Mouse (Mus musculus) lung, embryonic 15.5 days (tissue): ENCODE measurements around the gene Galnt18. TPM values are rescaled to one million over a fixed set of nuclear protein-coding genes. Genes with fewer than 3 reads are reported as not detected.

ENCODE experiments used
- ATAC-seq: fragments of 200-750 bp; cut with Nextera tagmentation; 2 replicates; pipeline ENCODE4 v1.8.0; 2017; ENCODE audit warnings: moderate number of reproducible peaks, borderline replicate concordance; ENCODE audit not compliant: low FRiP score, low TSS enrichment; ENCODE audit errors: extremely low read depth
- H3K27ac ChIP-seq: fragments of 300-500 bp; sonication (generic); 2 replicates; pipeline ENCODE4 v1.5.1; 2015; ENCODE audit warnings: moderate library complexity, mild to moderate bottlenecking, inconsistent platforms
- H3K27me3 ChIP-seq: fragments of 300-500 bp; sonication (generic); 2 replicates; pipeline ENCODE4 v1.6.1; 2015; ENCODE audit warnings: inconsistent platforms
- H3K36me3 ChIP-seq: fragments of 300-500 bp; sonication (generic); 2 replicates; pipeline ENCODE4 v1.6.1; 2015; ENCODE audit warnings: inconsistent platforms
- H3K4me1 ChIP-seq: fragments of 300-500 bp; sonication (generic); 2 replicates; pipeline ENCODE4 v1.6.1; 2015; ENCODE audit warnings: inconsistent platforms
- H3K4me2 ChIP-seq: fragments of 300-500 bp; sonication (generic); 2 replicates; pipeline ENCODE4 v1.6.1; 2015; ENCODE audit warnings: inconsistent platforms, mild to moderate bottlenecking, moderate library complexity
- H3K4me3 ChIP-seq: fragments of 300-500 bp; sonication (generic); 2 replicates; pipeline ENCODE4 v1.5.1; 2015; ENCODE audit warnings: mild to moderate bottlenecking, inconsistent platforms
- H3K9ac ChIP-seq: fragments of 300-500 bp; sonication (generic); 2 replicates; pipeline ENCODE4 v1.6.1; 2015; ENCODE audit warnings: inconsistent platforms
- H3K9me3 ChIP-seq: fragments of 300-500 bp; sonication (generic); 2 replicates; pipeline ENCODE4 v1.6.1; 2016; ENCODE audit warnings: inconsistent platforms
- WGBS: fragments of 180-500 bp; shearing (Covaris S2); methylation state at CpG from one replicate; pipeline ENCODE4 v1.1.7; 2015; 5-methylcytosine and 5-hydroxymethylcytosine counted together
- polyA plus RNA-seq: library from polyadenylated mRNA; unstranded; fragments of >200 nt; fragmentation: Nextera tagmentation; extraction: Ambion mirVana; gene quantifications from 2 replicates; pipeline ENCODE4 v1.2.1, GENCODE M21; 2015

Gene Galnt18
- polyA plus RNA-seq, 1 experiment from 2014 or later: 38.2 TPM

DNA sequence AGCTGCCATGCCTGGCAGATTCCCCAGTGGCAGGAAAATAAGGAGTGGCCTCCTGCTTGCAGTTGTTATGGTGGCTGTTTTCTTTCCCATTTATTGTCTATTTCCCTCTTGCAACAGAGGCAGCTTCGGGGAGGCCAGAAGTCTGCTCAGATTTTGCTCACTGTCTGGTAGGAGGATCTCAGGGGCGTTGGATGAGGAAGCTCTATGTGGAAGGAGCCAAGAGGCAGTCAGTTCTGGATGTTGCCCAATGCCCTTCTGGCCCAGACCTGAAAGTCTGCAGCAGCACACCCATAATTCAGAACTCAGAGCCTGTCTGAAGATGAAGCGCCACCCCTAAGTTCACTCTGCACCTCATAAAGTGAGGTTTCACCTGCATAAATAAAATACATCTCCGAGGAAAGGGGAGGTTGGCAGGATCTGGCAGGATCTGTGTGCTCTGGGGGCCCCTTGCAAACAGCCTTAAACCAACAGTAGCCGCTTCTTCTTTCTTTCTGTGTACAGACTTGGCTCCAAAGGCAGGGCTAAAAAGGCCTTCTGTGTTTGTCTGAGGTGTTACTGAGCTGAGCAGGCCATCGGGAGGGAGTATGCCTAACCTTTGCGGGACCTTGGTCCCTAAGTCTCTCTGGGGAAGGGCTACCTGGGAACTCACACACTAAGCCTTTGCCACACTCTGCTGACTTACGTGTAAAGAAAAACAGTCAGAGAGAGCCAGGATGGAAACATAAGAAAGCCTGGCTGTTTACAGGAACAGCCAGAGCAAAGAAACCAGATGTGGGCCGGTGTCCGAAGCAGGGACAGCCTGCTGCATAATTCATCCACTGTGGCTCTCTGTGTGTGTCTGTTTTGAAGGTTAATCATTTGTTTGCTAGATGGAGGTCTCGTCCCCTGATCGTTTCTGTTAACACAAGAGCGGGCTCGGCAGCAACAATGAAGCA lies 116.4 kb downstream of the Galnt18 start:
- no peaks in the 10 kb centered on the region for H3K36me3 ChIP-seq
- no peaks in the 10 kb centered on the region for H3K27me3 ChIP-seq
- WGBS: 25% methylated on average over 14 of the region's 14 CpGs
- H3K9me3 ChIP-seq: no peaks in the 10 kb centered on the region
- H3K9ac ChIP-seq: no peak overlapping the region
- no peak for ATAC-seq
- no peak overlapping the region for H3K4me2 ChIP-seq
- H3K27ac ChIP-seq: 0 out of 2 replicates have a peak overlapping the region, but pooled peaks have one; percentile 15
- peaks cover 11% of the 10 kb centered on the region; the same call in 1 of the 2 replicates for H3K4me1 ChIP-seq
- no peak overlapping the region for H3K4me3 ChIP-seq

- WGBS: 81% methylated on average over 4 of the region's 4 CpGs
Measured at GRCm38 (mm10) chr7:111658579-111658978, 121.2 kb downstream of the Galnt18 start.

GRCm38 (mm10) chr7:111655002-111655401 lies 124.8 kb downstream of the Galnt18 start:
- H3K9me3 ChIP-seq: no peaks in the 10 kb centered on the region
- no peaks in the 10 kb centered on the region for H3K4me1 ChIP-seq
- H3K9ac ChIP-seq: no peak overlapping the region
- no peak overlapping the region for H3K27ac ChIP-seq
- no peak for ATAC-seq
- no peaks in the 10 kb centered on the region for H3K27me3 ChIP-seq
- 94% methylated on average over 8 of the region's 8 CpGs for WGBS
- no peak overlapping the region for H3K4me3 ChIP-seq
- no peak overlapping the region for H3K4me2 ChIP-seq
- no peaks in the 10 kb centered on the region for H3K36me3 ChIP-seq

More at GRCm38 (mm10) chr7:111658579-111658978, 121.2 kb downstream of the Galnt18 start:
- H3K36me3 ChIP-seq: no peaks in the 10 kb centered on the region
- H3K27ac ChIP-seq: no peak overlapping the region
- ATAC-seq: no peak
- no peaks in the 10 kb centered on the region for H3K9me3 ChIP-seq
- H3K4me1 ChIP-seq: peaks cover 7% of the 10 kb centered on the region; the same call in 1 of the 2 replicates
- H3K4me2 ChIP-seq: no peak overlapping the region
- no peaks in the 10 kb centered on the region for H3K27me3 ChIP-seq
- H3K4me3 ChIP-seq: no peak overlapping the region
- no peak overlapping the region for H3K9ac ChIP-seq

GRCm38 (mm10) chr7:111654526-111654925 lies 125.3 kb downstream of the Galnt18 start:
- no peak for ATAC-seq
- no peak overlapping the region for H3K4me3 ChIP-seq
- no peak overlapping the region for H3K9ac ChIP-seq
- H3K9me3 ChIP-seq: no peaks in the 10 kb centered on the region
- H3K4me1 ChIP-seq: no peaks in the 10 kb centered on the region
- no peaks in the 10 kb centered on the region for H3K27me3 ChIP-seq
- no peaks in the 10 kb centered on the region for H3K36me3 ChIP-seq
- H3K4me2 ChIP-seq: no peak overlapping the region
- no peak overlapping the region for H3K27ac ChIP-seq

GRCm38 (mm10) chr7:111644362-111644761 lies 135.4 kb downstream of the Galnt18 start:
- H3K4me2 ChIP-seq: no peak overlapping the region
- no peak overlapping the region for H3K4me3 ChIP-seq
- no peaks in the 10 kb centered on the region for H3K4me1 ChIP-seq
- H3K9me3 ChIP-seq: no peaks in the 10 kb centered on the region
- H3K36me3 ChIP-seq: no peaks in the 10 kb centered on the region
- no peak for ATAC-seq
- no peak overlapping the region for H3K9ac ChIP-seq
- no peak overlapping the region for H3K27ac ChIP-seq
- no peaks in the 10 kb centered on the region for H3K27me3 ChIP-seq

DNA sequence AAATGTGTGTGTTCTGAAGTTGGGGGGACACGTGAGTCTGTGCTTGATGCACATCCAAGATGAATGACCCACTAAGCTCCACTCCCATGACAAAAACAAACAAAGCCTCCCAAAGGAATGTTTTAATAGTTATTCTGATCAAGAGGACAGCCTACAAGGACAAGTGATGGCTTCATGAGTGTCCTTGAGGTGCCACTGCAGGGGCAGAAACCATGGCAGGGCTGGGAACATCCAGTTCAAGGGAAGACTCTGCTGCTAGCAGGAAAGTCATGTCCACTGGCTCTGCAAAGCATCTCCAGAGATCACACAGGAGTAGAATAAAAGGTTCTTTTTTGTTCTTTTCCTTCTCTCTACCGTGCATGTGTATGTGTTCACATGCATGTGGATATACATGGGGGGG lies 140.9 kb downstream of the Galnt18 start:
- peaks cover 5% of the 10 kb centered on the region; the same call in 1 of the 2 replicates for H3K4me1 ChIP-seq
- H3K27ac ChIP-seq: no peak overlapping the region
- H3K9me3 ChIP-seq: no peaks in the 10 kb centered on the region
- H3K36me3 ChIP-seq: no peaks in the 10 kb centered on the region
- 61% methylated on average over 2 of the region's 2 CpGs for WGBS
- no peak for ATAC-seq
- no peaks in the 10 kb centered on the region for H3K27me3 ChIP-seq
- no peak overlapping the region for H3K9ac ChIP-seq
- H3K4me2 ChIP-seq: no peak overlapping the region
- H3K4me3 ChIP-seq: no peak overlapping the region

DNA sequence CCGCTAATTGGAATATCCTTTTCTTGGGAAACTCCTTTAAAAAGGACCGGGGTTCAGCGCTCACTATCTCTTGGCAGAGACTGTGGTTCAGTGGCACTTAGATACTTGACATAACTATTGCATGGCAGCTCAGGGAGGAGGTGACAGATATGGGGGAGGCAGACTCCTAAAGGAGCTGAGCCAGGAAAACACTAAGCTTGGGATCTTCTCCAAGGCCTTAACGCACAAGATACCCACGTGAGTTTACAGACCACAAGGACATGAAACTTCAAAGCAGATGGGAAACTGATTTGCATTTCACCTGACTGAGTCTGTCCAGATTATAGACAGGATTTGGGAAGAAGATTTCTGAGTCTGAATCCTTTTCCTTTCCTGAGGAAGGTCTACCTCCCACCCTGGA lies 141.3 kb downstream of the Galnt18 start:
- 51% methylated on average over 5 of the region's 5 CpGs for WGBS
- Histone ChIP-seq H3K4me3 (no peak overlapping the region), H3K9ac (no peak overlapping the region), H3K4me2 (no peak overlapping the region), H3K27ac (no peak overlapping the region), H3K9me3 (no peaks in the 10 kb centered on the region), H3K36me3 (no peaks in the 10 kb centered on the region), H3K4me1 (peaks cover 5% of the 10 kb centered on the region; the same call in 1 of the 2 replicates), H3K27me3 (no peaks in the 10 kb centered on the region)
- ATAC-seq: no peak

DNA sequence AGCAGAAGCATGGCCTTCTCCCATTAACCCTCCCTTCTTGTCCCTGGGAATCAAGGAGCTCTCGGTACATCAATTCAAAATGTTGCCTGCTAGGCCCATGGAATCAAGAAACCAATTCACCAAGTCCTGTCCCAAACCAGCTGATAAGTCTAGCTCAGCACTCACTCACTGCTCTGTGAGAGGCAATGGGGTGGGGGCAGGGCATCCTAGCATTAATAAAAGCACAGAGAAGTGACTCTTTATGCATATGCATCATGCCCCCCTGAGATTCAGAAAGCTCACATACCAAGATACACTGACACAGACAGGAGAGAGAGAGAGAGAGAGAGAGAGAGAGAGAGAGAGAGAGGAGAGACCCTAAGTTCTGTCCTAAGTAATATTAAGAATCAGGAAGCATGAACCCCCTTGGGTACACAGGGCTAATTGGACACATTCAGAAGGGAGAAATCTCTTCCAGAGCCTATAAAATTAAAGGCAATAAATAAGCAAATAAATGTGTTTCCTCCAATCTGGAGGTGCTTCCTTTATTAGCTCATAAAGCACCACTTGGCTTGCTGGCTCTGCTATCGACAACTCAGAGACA lies 141.8 kb downstream of the Galnt18 start:
- peaks cover 5% of the 10 kb centered on the region; the same call in 1 of the 2 replicates for H3K4me1 ChIP-seq
- no peak for ATAC-seq
- no peak overlapping the region for H3K4me3 ChIP-seq
- H3K27ac ChIP-seq: no peak overlapping the region
- no peak overlapping the region for H3K4me2 ChIP-seq
- 70% methylated on average over 2 of the region's 2 CpGs for WGBS
- H3K36me3 ChIP-seq: no peaks in the 10 kb centered on the region
- no peaks in the 10 kb centered on the region for H3K9me3 ChIP-seq
- no peaks in the 10 kb centered on the region for H3K27me3 ChIP-seq
- H3K9ac ChIP-seq: no peak overlapping the region

GRCm38 (mm10) chr7:111636503-111636902 lies 143.3 kb downstream of the Galnt18 start:
- ATAC-seq: no peak
- WGBS: 93% methylated on average over 5 of the region's 5 CpGs
- H3K27me3 ChIP-seq: no peaks in the 10 kb centered on the region

GRCm38 (mm10) chr7:111631265-111631664 lies 148.5 kb downstream of the Galnt18 start:
- no peak overlapping the region for H3K9ac ChIP-seq
- WGBS: 73% methylated on average over 4 of the region's 4 CpGs
- ATAC-seq: no peak
- no peak overlapping the region for H3K4me2 ChIP-seq
- H3K27ac ChIP-seq: no peak overlapping the region
- H3K9me3 ChIP-seq: no peaks in the 10 kb centered on the region
- no peaks in the 10 kb centered on the region for H3K4me1 ChIP-seq
- no peaks in the 10 kb centered on the region for H3K36me3 ChIP-seq
- no peak overlapping the region for H3K4me3 ChIP-seq
- no peaks in the 10 kb centered on the region for H3K27me3 ChIP-seq

More at GRCm38 (mm10) chr7:111636503-111636902, 143.3 kb downstream of the Galnt18 start:
- Histone ChIP-seq H3K36me3 (no peaks in the 10 kb centered on the region), H3K9me3 (no peaks in the 10 kb centered on the region), H3K9ac (no peak overlapping the region), H3K27ac (no peak overlapping the region), H3K4me2 (no peak overlapping the region), H3K4me3 (no peak overlapping the region), H3K4me1 (peaks cover 5% of the 10 kb centered on the region; the same call in 1 of the 2 replicates)

- ATAC-seq: no peak
- H3K4me2 ChIP-seq: no peak overlapping the region
- no peak overlapping the region for H3K27ac ChIP-seq
- 65% methylated on average over 2 of the region's 2 CpGs for WGBS
- no peaks in the 10 kb centered on the region for H3K36me3 ChIP-seq
- no peak overlapping the region for H3K9ac ChIP-seq
- no peaks in the 10 kb centered on the region for H3K9me3 ChIP-seq
- no peaks in the 10 kb centered on the region for H3K27me3 ChIP-seq
- H3K4me1 ChIP-seq: no peaks in the 10 kb centered on the region
- no peak overlapping the region for H3K4me3 ChIP-seq
Measured at GRCm38 (mm10) chr7:111626232-111626631, 153.5 kb downstream of the Galnt18 start.

GRCm38 (mm10) chr7:111625736-111626135 lies 154.0 kb downstream of the Galnt18 start:
- Histone ChIP-seq H3K36me3 (no peaks in the 10 kb centered on the region), H3K27me3 (no peaks in the 10 kb centered on the region), H3K4me1 (no peaks in the 10 kb centered on the region), H3K9ac (no peak overlapping the region), H3K9me3 (no peaks in the 10 kb centered on the region), H3K27ac (no peak overlapping the region), H3K4me3 (no peak overlapping the region), H3K4me2 (no peak overlapping the region)
- 59% methylated on average over 5 of the region's 5 CpGs for WGBS
- no peak for ATAC-seq
